Mouse (Mus musculus): ENCODE results near the gene Tecr. TPM values are rescaled to one million over a fixed set of nuclear protein-coding genes. Genes with fewer than 3 reads are reported as not detected.

Gene Tecr
- 1,403 and 1,488 TPM in 2 replicates for polyA plus RNA-seq (2021; fragmentation: Nextera tagmentation)
- long read RNA-seq, experiment 1, transcript Tecr-203 (12 exons, 1,120 nt): major isoform, 593 of 1,108 reads
- long read RNA-seq, experiment 1, transcript Tecr-201 (13 exons, 1,158 nt): minor isoform, 449 of 1,108 reads
- long read RNA-seq, experiment 1, partial matches to known transcripts: 21 of 1,108 reads
- long read RNA-seq, experiment 1, other reads (novel, unspliced or antisense): 42 of 1,108 reads
- long read RNA-seq, experiment 2, transcript Tecr-203 (12 exons, 1,120 nt): major isoform, 662 of 1,163 reads
- long read RNA-seq, experiment 2, transcript Tecr-201 (13 exons, 1,158 nt): minor isoform, 445 of 1,163 reads
- long read RNA-seq, experiment 2, partial matches to known transcripts: 2 of 1,163 reads
- long read RNA-seq, experiment 2, other reads (novel, unspliced or antisense): 53 of 1,163 reads

DNA sequence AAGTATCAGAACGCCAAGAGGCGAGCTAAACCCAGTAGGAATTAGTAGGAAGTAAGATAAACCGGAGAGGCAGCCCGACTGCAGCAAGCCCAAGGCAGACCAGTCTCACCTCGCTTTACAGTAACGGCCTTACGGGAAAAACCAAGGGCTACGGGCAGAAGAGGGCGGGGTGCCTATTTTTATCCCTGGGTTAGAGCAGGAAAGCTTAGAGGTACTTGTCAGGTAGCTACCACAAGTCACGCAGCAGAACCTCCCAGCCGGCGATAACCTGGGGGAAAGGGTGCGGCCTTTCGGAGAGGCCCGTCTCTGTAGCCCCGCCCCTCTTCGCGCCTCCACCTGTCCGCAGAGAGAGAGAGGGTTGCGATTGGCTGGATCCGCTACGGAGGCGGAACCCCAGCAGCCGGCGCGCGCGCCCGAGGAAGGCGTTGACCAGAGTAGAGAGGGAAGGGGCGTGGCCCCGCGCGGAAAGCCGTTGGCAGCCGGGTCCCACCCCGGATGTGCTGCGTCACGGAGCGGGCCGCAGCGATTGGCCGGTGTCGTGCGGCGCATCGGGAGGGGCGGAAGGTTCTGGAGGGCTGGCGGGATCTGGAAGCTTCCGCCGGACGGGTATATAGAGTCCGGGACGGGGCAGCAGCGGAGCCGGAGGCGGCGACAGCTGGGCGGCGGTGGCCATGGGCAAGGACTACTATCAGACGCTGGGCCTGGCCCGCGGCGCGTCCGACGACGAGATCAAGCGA, at the start of gene Tecr, which contains the start of gene Dnajb1:
Gene Tecr, minus strand, starts transcription at position 311 of the 737 bp plus-strand sequence.
Gene Dnajb1, plus strand, starts transcription at position 533 of the 737 bp plus-strand sequence.

DNA sequence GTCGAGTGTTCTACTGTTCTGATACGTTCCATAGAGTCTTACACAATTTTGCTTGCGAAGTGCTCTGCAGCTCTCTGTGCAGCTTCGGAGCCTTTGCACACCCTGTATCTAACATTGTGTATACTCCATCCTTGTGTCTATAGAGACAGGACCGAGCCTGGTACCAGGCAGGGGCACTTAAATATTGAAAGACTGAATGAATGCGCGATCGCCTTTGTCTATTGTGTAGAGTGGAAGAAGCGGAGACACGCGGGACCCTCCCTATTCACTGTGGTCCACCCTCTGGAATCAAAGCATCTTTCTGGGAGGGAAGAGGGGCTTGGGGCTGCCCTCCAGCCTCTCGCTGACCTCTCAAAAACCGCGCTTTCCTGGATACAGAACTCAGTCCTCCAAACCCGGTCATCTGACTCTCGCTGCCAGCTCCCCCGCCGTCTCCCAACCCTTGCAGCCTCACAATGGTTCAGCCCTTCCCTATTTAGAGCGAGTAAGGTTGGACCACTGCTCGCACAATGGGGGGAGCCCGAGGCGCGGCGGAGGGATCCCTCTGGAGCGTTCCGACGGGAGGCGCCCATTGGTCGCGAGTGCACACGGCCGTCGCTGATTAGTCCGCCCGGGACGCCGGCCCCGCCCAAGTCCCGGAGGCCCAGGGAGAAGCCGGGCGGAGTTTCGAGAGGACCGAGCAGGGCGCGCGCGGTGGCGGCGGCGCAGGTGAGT, 44.4 kb upstream of the Tecr start, which contains the start of gene Gipc1:
Gene Gipc1, plus strand, starts transcription at position 648 of the 714 bp plus-strand sequence.

DNA sequence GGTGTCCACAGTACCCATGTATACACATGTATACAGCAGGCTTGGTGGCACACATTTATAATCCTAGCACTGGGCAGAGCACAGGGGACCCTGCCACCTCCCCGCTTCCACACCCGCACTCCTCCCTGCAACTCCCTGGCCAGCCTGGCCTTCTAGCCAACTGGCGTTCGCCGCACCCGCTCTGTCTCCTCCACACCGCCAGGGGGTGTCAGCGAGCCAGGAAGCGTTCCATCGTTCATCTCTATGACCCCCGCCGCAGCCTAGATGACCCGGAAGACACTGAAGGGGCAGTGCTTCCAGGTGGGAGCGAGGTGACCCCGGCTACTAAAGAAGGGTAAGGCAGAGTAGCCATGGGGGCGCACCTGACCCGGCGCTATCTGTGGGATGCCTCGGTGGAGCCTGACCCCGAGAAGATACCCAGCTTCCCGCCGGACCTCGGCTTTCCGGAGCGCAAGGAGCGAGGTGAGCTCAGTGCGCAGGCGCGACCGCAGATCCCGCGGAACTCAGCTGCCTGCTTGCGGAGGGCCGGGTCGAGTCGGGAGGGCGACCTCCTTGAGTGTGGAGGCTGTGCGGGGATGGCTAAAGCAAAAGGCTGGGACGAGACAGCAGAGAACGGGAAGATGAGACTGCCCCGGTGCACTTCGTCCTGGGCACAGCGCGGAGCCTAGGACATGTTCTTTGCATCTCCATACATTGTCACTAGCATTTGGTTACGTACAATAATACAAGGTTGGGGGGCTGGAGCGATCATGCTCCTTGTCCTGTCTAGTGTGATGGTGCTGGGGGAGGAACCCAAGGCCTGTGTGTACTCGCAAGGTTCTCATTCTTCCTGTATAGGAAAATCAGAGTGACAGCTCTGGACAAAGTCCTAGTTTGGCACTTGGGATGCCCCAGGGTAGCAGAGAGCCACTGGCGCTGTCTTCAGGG, 41.0 kb downstream of the Tecr start, which contains the start of gene Ndufb7:
Gene Ndufb7, plus strand, starts transcription at position 203 of the 927 bp plus-strand sequence.

DNA sequence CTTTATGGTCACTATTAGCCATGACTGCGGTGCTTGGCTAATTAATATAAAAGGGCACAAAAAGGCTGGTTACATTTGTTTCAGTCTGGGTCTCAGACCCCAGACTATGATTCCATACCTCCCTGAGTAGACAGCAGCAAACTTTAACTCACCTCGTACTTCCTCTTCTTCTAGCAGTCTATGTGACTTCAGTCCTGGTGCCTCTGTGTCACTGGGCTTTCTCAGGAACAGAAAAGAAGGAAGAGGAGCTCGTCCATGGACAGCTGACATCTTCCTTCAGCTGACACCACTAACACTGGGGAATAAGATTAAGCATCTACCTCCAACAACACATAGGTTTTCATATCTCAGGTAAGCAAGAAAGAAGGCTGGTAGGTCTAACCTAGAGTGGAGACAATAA, 72.0 kb downstream of the Tecr start, which contains the start of gene Olfr370:
Gene Olfr370, plus strand, starts transcription at position 45 of the 400 bp plus-strand sequence.

Other genes starting within 250 kb of the Tecr start
- gene Clgn, start 218.1 kb downstream of the Tecr start, polyA plus RNA-seq (2021; fragmentation: Nextera tagmentation): 2.0 and 2.4 TPM in 2 replicates
- gene Scoc, start 149.6 kb downstream of the Tecr start, polyA plus RNA-seq (2021; fragmentation: Nextera tagmentation): 429 and 455 TPM in 2 replicates
- not detected in 2 replicates for gene Olfr370, start 72.2 kb downstream of the Tecr start, polyA plus RNA-seq (2021; fragmentation: Nextera tagmentation)
- gene Ndufb7, start 41.3 kb downstream of the Tecr start, polyA plus RNA-seq (2021; fragmentation: Nextera tagmentation): 527 and 627 TPM in 2 replicates
- 35.0 and 40.0 TPM in 2 replicates for gene Dnajb1, start 222 bp upstream of the Tecr start, polyA plus RNA-seq (2021; fragmentation: Nextera tagmentation)
- gene Gipc1, start 44.7 kb upstream of the Tecr start, polyA plus RNA-seq (2021; fragmentation: Nextera tagmentation): 91.1 and 100 TPM in 2 replicates
- gene Ptger1, start 58.7 kb upstream of the Tecr start, polyA plus RNA-seq (2021; fragmentation: Nextera tagmentation): 0.21 and 0.26 TPM in 2 replicates
- 3.0 and 4.8 TPM in 2 replicates for gene Pkn1, start 91.2 kb upstream of the Tecr start, polyA plus RNA-seq (2021; fragmentation: Nextera tagmentation)
- 20.6 TPM in 2 replicates for gene Ddx39, start 107.2 kb upstream of the Tecr start, polyA plus RNA-seq (2021; fragmentation: Nextera tagmentation)
- 3.6 and 4.5 TPM in 2 replicates for gene Adgre5, start 133.4 kb upstream of the Tecr start, polyA plus RNA-seq (2021; fragmentation: Nextera tagmentation)

All from layer of hippocampus, adult 6 months (tissue).